Mouse (Mus musculus) layer of hippocampus, postnatal 14 days (tissue): ENCODE data around the gene Dnah14. TPM values are rescaled to one million over a fixed set of nuclear protein-coding genes. Genes with fewer than 3 reads are reported as not detected.
A peak's percentile ranks its signal among the peaks of the same experiment; 100 is the strongest.

Source experiments
- DNase-seq, 2 experiments: peaks; one replicate each; pipeline ENCODE4 v3.0.0; 2021 to 2022; ENCODE audit warnings: low spot score in 2 of 2, mixed read lengths in 1 of 2
- long read RNA-seq, 2 experiments: library from polyadenylated mRNA; stranded (forward); transcript quantifications; one replicate each; pipeline ENCODE4 v2.0.0; 2021
- total RNA-seq, 2 experiments: library from RNA; stranded (reverse); gene quantifications; 2 replicates each; pipeline ENCODE4 v1.2.3; 2021

Dnah14 gene
- under 1 TPM; 0.32 to 0.72 TPM for total RNA-seq
- long read RNA-seq, experiment 1, result 0 reads
- long read RNA-seq, experiment 2, partial matches to known transcripts, result 0 of 1 reads
- long read RNA-seq, experiment 2, other reads (novel, unspliced or antisense), result 1 of 1 reads

DNA sequence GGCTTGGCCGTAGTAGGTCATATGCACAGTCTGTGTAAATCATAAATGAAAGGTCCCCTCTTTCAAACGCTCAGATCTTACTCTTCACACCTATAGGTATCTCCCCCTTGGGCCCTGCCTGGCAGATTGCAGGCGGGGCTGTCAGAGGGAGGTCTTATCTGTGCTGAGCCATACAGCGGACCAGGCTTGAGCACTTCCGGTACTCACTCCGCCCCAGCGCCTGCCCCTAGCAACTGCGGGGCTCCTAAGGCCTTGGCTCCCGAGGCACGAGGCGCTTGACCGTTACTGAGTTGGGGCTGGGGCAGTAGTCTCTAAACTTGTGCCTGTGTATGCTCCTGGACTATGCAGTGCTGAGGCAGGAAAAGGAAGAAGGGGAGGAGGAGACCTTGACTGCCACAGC is at the start of gene Dnah14:
TSS of gene Dnah14 (plus strand) at position 238 of the 400 bp plus-strand sequence.
- DNase-seq, result no peak

DNA sequence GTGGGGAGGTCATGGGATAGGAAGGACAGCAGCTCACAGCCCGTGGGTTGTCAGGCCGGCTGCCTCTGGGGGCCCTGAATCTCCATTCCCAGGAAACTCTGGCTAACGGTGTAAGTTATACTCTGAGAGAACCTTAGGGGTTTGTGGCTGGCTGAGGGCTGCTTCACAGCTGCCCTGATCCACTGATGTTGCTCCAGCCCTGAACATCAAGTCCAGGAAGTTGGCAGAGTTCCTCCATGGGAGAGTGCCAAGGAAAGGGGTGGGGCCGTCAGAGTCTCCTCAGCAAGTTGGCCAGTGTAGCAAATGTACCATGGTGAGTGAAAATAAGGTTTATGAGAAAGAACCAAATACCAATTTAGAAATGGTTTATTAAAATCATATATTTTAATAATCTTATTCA is 47.0 kb upstream of the Dnah14 start:
- peak in 1 of 2 experiments; percentile 69 for DNase-seq

GRCm38 (mm10) chr1:181535165-181535873 is 41.0 kb upstream of the Dnah14 start:
- no peak for DNase-seq

DNA sequence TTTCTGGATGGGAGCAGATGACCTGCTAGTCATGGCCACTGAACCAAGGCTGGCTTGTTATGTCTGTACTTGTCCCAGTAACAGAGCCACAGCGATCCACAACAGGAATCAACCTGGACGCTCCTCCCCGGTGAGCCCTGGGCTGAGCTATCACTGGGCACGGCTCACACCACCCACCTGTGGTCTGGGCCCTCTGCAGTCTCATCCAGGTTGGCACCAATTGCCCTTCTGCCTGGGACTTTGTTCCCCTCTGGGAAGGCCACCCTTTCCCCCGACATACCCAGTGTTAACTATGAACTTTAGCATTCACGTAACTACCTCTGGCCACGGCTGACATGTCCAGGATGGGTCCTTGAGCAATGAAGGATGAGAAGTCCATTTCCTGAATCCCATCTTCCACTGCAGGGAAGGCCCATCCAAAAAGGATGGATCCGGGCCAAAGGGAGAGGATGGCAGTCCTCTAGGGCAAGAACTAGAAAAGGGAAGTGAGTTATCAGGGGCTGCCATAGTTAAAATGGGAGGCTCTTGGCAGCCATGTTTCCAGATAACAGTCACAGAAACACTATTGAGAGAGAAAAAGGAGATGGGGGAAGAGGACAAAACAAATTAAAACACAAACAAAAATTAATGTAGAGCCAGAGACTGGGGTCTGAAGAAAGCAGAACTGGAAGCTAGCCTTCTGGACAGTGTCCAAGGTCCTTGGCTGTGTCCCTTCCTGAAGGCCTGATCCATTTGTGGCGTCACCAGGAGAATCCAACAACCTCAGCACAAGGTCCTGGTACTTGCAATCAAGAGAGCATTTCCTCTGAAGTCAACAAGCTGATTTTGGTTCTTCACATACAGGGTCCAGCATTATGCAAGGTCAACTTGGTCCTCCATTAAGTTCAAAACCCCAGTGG is 38.5 kb upstream of the Dnah14 start:
- no peak for DNase-seq

DNA sequence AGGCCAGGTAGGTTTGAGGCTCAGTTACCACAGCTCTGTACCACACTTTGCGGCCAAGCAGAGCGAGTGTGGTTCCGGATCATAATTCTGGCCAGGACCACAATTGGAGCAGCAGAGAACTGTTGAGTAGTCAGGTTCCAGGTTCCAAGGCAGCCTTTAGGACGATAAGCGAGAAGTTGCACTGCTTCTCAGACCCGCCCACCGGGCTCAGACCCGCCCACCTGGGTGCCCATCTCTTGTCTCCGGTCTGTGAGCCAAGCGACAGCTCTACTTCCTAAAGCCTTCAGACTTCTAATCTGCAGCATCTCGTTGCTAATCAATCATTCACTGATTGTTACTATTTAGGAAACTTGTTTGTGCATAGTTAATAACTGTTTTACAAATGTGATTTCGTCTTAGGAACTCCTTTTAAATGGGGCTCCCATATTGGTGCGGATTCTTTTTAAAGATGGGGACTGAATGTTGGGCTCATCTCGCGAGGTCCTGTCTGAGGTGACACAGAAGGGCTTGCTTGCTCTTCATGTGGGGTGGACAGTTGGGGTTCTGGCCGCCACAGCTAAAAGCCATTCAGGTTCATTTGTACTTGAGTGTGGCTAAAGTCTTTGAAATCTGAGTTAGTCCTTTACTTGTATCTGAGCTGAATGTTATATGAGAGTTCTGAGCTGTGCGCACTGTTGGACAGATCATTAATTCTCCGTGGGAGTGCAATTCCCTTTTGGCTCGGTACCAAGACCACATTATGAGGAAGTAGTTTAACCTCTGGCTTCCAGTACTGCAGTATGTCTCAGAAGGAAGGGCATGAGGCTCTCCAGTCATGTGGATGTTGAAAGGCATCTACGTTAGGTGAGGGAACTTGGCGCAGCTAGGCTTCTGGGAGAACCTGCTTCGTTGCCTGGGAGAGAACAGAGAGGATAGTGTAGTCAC is 36.3 kb upstream of the Dnah14 start:
- DNase-seq, result no peak

GRCm38 (mm10) chr1:181543711-181544383 is 32.5 kb upstream of the Dnah14 start:
- no peak for DNase-seq

- DNase-seq, result peak; percentile 72 to 89
Observed at GRCm38 (mm10) chr1:181545044-181545772, 31.2 kb upstream of the Dnah14 start.

- peak in 1 of 2 experiments; percentile 52 for DNase-seq
Observed at GRCm38 (mm10) chr1:181549987-181550386, 26.4 kb upstream of the Dnah14 start.

DNA sequence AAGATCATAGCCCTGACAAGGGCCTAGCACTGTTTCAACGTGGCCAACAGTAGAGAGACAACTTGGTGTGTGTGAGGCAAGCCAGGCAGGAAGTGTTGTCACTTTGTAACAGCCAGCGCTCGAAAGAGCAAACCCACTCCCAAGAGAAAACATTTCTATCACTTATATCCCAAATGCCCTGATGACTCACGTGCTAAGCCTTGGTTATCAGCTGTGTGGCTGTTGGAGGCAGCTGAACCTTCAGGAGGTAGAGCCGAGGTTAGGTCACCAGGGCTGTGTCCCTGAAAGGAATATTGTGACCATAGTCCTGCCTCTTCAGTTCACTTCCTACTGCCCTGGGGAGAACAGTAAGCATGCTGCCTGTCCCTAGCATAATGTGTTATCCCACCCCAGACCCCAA is 25.5 kb upstream of the Dnah14 start:
- DNase-seq, result no peak

GRCm38 (mm10) chr1:181552533-181553410 is 23.6 kb upstream of the Dnah14 start:
- DNase-seq, result peak in 1 of 2 experiments; percentile 47

- DNase-seq, result no peak
Observed at GRCm38 (mm10) chr1:181555475-181555874, 20.9 kb upstream of the Dnah14 start.

DNA sequence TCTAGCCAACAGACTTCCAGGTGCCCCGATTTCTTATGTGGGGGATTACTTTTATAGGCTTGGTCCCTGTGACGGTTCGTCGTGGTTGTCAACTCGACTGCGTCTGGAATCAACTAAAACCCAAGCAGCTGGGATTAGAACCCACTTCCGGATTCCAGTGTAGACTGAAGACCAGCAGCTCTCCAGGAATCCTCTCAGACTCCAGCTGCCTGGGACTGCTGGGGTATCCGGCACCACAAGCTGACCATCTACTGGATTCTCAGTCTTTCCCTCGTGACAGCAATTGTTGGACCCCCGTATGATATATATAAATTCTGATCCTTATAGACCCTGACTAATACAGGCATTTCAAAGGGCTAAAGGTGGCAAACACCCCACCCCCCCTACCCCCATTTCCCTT is 16.7 kb upstream of the Dnah14 start:
- no peak for DNase-seq

- DNase-seq, result no peak
Observed at GRCm38 (mm10) chr1:181560325-181560724, 16.0 kb upstream of the Dnah14 start.

GRCm38 (mm10) chr1:181560896-181561767 is 15.2 kb upstream of the Dnah14 start:
- peak in 1 of 2 experiments; percentile 41 for DNase-seq

DNA sequence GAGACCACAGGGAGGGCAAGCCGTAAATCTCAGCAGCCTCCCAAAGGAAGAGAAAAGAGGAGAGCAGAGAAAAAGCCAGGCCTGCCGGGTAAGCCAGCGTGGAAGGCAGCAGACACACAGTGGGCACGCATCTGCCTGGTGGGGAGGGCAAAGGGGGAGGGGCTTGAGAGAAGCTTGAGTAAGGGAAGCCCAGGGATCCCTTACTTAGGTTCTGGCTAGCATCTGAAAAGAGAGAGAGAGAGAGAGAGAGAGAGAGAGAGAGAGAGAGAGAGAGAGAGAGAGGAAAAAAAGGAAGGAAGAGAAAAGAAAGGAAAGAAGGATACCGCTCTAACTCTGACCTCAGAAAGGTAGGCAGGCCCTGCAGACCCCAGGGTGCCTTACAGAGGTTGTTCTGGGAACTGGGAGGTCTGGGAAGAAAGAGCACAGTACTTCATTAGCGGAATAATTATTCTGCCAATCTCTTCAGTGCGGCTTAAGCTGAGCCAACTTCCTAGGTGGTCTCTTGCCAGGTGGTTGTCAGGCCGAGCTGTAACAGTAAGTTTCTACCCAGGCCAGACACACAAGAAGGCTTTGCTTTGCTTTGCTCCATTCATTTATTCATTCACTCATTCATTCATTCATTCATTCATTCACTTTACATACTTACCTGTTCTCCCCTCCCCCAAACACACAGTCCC is 14.5 kb upstream of the Dnah14 start:
- no peak for DNase-seq

DNA sequence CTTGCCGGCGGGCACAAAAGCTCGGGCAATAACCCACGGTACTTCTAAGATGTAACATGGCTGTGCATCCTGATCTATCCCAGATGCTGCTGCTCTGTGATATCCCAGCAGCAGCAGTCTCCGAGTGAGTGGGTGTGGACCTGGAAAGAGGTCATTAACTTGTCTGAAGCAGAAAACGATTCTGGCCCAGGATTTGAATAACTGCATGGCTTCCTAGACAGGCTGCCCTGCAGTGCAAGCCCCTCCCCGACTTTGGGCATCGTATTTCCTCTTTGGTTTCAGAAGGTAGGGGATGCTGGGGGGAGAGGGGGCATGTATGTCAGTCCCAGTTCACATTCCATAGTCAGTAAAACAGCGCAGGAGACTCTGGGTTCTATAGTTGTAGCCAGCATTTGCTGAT is 6.9 kb upstream of the Dnah14 start:
- no peak for DNase-seq

- no peak for DNase-seq
Observed at GRCm38 (mm10) chr1:181583152-181583551, 6.8 kb downstream of the Dnah14 start.
